Mouse (Mus musculus): Measurements from ENCODE around the gene Spag6. TPM values are rescaled to one million over a fixed set of nuclear protein-coding genes. Genes with fewer than 3 reads are reported as not detected.

The Spag6 gene
- polyA plus RNA-seq, 1 experiment: not detected

DNA sequence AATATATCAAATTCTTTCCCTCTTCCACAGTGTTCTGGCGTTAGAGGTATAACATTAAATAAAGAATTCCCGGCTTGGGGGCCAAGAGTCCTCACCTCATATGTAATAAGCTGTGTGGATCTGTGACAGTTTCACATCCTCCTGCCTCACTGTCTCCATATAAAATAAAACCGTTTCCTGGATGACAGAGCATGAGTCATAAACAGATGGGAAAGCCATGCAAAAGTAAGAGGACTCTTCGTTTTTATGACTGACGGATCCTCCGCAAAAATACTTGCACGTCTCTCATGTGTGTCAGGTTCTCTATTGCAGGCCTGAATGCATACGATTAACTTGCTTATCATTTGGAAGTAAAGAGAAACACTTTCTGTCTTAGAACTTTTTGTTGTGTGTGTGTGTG, 78.6 kb downstream of the Spag6 start:
- Histone ChIP-seq H3K4me1 (ENCODE audit: control insufficient read depth, insufficient read depth, low read length) (no peaks in the 10 kb centered on the region), H3K27ac (ENCODE audit: insufficient read depth, low read depth, low read length) (no peak overlapping the region), H3K4me3 (ENCODE audit: insufficient read depth, low read depth, low read length) (no peak overlapping the region)
- no peak for TF ChIP-seq CTCF (IDR thresholded peaks at IDR 0.05; ENCODE audit: insufficient read depth, low read depth, low read length)
- TF ChIP-seq POLR2A (IDR thresholded peaks at IDR 0.05; ENCODE audit: insufficient read depth, low read depth, low read length): no peak
- 88% methylated on average over 8 of the region's 8 CpGs for WGBS

DNA sequence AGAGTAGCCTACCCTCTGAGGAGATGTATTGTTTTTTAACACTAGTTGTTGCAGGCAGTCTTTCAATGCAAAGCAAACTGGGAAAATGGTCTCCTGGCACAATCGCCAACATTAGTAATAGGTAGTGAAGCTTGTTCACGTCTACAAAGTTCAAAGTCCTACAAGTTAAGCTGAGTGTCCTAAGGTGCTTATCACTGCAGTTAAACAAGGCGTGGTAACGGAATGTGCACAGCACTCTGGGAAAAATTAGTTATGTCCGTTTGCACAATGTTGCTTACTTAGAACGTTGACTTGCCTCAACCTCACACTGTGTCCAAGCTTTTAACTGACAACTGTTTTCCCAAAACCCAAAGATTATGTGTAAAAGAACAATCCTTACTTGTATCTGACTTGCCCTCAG, 80.5 kb downstream of the Spag6 start:
- WGBS: 83% methylated on average over 6 of the region's 6 CpGs
- no peak for TF ChIP-seq CTCF (IDR thresholded peaks at IDR 0.05; ENCODE audit: insufficient read depth, low read depth, low read length)
- TF ChIP-seq POLR2A (IDR thresholded peaks at IDR 0.05; ENCODE audit: insufficient read depth, low read depth, low read length): no peak
- no peaks in the 10 kb centered on the region for H3K4me1 ChIP-seq (ENCODE audit: control insufficient read depth, insufficient read depth, low read length)
- no peak overlapping the region for H3K27ac ChIP-seq (ENCODE audit: insufficient read depth, low read depth, low read length)
- H3K4me3 ChIP-seq (ENCODE audit: insufficient read depth, low read depth, low read length): no peak overlapping the region

DNA sequence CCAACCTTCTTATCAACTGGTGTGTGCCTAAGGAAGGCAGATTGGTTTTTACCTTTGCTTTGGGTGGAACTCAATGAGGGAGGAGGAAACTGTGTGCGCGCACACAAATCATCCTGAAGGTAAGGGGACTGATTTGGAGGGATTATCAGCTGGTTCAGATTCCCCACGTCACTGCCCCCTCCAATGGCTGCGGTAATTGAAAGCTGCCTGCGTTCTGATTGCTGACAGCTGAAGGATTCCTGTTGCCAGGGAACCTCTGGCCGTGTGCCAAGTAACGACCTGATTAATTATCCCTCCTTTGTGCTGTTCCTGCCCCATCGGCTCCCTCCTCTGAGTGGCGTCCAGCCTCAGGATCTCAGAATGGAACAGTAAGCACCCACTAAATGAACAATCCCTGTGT, 84.4 kb downstream of the Spag6 start:
- TF ChIP-seq CTCF (IDR thresholded peaks at IDR 0.05; ENCODE audit: insufficient read depth, low read depth, low read length) (no peak), POLR2A (IDR thresholded peaks at IDR 0.05; ENCODE audit: insufficient read depth, low read depth, low read length) (no peak)
- H3K4me1 ChIP-seq (ENCODE audit: control insufficient read depth, insufficient read depth, low read length): no peaks in the 10 kb centered on the region
- 16% methylated on average over 9 of the region's 9 CpGs for WGBS
- H3K27ac ChIP-seq (ENCODE audit: insufficient read depth, low read depth, low read length): no peak overlapping the region
- no peak overlapping the region for H3K4me3 ChIP-seq (ENCODE audit: insufficient read depth, low read depth, low read length)

- whole genome bisulfite sequencing: 91% methylated on average over 3 of the region's 3 CpGs
- no peak for TF ChIP-seq CTCF (IDR thresholded peaks at IDR 0.05; ENCODE audit: insufficient read depth, low read depth, low read length)
- TF ChIP-seq POLR2A (IDR thresholded peaks at IDR 0.05; ENCODE audit: insufficient read depth, low read depth, low read length): no peak
Observed at GRCm38 (mm10) chr2:18779830-18780229, 86.0 kb downstream of the Spag6 start.

DNA sequence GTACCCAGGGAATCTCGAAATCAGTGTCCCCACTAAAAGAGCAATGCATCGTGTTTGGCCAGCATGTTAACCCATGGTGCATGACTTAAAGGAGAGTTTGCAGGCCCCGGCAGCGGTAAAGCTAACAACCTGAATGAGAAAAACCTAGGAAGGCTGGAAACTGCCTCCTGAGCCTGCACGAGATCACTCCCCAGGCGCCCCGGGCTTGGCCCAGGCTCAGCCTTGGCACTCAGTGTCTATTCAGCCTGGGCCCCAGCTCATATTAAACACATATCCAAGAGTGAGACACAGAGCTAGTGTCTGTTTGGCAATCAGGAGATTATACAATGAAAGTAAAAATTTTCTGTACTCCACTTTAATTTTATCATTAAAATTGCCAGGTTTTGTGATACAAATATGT, 87.5 kb downstream of the Spag6 start:
- no peak overlapping the region for H3K27ac ChIP-seq (ENCODE audit: insufficient read depth, low read depth, low read length)
- no peak overlapping the region for H3K4me3 ChIP-seq (ENCODE audit: insufficient read depth, low read depth, low read length)
- no peaks in the 10 kb centered on the region for H3K4me1 ChIP-seq (ENCODE audit: control insufficient read depth, insufficient read depth, low read length)
- TF ChIP-seq CTCF (IDR thresholded peaks at IDR 0.05; ENCODE audit: insufficient read depth, low read depth, low read length): no peak
- no peak for TF ChIP-seq POLR2A (IDR thresholded peaks at IDR 0.05; ENCODE audit: insufficient read depth, low read depth, low read length)
- WGBS: 69% methylated on average over 7 of the region's 7 CpGs

More at GRCm38 (mm10) chr2:18779830-18780229, 86.0 kb downstream of the Spag6 start:
- Histone ChIP-seq H3K27ac (ENCODE audit: insufficient read depth, low read depth, low read length) (no peak overlapping the region), H3K4me3 (ENCODE audit: insufficient read depth, low read depth, low read length) (no peak overlapping the region), H3K4me1 (ENCODE audit: control insufficient read depth, insufficient read depth, low read length) (no peaks in the 10 kb centered on the region)

DNA sequence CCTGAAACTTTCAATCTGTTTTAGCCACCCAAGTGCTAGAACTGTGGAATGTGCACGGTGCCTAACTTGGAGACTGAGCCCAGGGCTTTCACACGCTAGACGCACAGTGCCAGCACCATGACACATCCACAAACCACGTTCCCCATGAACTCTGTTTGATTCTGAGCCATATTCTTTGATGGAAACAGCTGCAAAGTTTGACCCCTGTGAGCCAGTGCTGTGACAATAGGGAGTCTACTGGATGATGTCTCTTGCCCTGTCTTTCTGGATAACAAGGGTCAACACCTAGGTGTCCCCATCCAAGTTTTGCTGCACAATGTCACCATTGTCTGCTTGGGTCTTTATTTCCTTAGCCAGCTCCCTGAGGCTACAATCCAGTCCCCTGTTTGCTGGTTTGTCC, 100.4 kb downstream of the Spag6 start:
- TF ChIP-seq CTCF (IDR thresholded peaks at IDR 0.05; ENCODE audit: insufficient read depth, low read depth, low read length) (no peak), POLR2A (IDR thresholded peaks at IDR 0.05; ENCODE audit: insufficient read depth, low read depth, low read length) (no peak)
- Histone ChIP-seq H3K4me3 (ENCODE audit: insufficient read depth, low read depth, low read length) (no peak overlapping the region), H3K27ac (ENCODE audit: insufficient read depth, low read depth, low read length) (no peak overlapping the region), H3K4me1 (ENCODE audit: control insufficient read depth, insufficient read depth, low read length) (no peaks in the 10 kb centered on the region)
- WGBS: 60% methylated on average over 4 of the region's 4 CpGs

GRCm38 (mm10) chr2:18797776-18798175, 103.9 kb downstream of the Spag6 start:
- H3K4me3 ChIP-seq (ENCODE audit: insufficient read depth, low read depth, low read length): no peak overlapping the region
- H3K4me1 ChIP-seq (ENCODE audit: control insufficient read depth, insufficient read depth, low read length): peaks cover 24% of the 10 kb centered on the region
- H3K27ac ChIP-seq (ENCODE audit: insufficient read depth, low read depth, low read length): no peak overlapping the region
- no peak for TF ChIP-seq CTCF (IDR thresholded peaks at IDR 0.05; ENCODE audit: insufficient read depth, low read depth, low read length)
- TF ChIP-seq POLR2A (IDR thresholded peaks at IDR 0.05; ENCODE audit: insufficient read depth, low read depth, low read length): no peak
- 38% methylated on average over 8 of the region's 8 CpGs for WGBS

DNA sequence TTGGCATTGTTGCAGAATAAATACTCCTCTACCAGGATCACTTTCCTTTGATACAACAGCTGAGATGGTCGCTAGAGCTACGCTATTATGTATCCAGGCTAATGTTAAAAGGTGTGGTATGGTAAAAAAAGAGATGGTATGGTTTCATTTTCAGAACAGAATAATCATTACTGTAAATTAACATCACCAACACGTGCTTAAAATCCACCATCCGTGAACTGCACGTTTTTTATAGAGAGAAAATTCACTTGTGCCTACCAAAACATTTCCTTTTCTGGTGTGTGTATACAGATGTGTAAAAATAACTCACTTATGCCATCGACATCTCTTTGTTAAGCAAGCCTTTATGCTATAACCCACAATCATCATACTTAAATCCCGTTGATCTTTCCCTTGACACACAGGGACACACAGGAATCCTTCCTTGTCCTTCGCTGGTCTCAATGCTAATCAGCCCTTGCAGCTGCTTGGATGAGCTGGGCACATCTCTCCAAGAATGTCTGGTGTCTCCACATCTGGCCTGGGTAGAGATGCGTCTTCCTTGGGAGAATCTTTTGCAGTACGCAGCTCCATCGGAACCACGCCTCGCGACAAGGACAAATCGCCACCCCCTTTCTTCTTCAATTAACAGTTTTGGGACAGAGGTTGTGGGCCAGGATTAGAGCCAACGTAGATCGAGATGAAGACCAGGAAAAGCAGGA, 105.6 kb downstream of the Spag6 start:
- Histone ChIP-seq H3K27ac (ENCODE audit: insufficient read depth, low read depth, low read length) (peak overlapping the region; percentile 70), H3K4me3 (ENCODE audit: insufficient read depth, low read depth, low read length) (peak overlapping the region; percentile 53), H3K4me1 (ENCODE audit: control insufficient read depth, insufficient read depth, low read length) (peaks cover 27% of the 10 kb centered on the region)
- no peak for TF ChIP-seq POLR2A (IDR thresholded peaks at IDR 0.05; ENCODE audit: insufficient read depth, low read depth, low read length)
- no peak for TF ChIP-seq CTCF (IDR thresholded peaks at IDR 0.05; ENCODE audit: insufficient read depth, low read depth, low read length)
- WGBS: 11% methylated on average over 17 of the region's 17 CpGs

Other genes with a start within 250 kb of the Spag6 start
- 558 TPM in 1 of 2 replicates, not detected in the other for gene Commd3, start 21.6 kb upstream of the Spag6 start, polyA plus RNA-seq (2012; ENCODE audit: insufficient read depth, insufficient read length, low replicate concordance, missing spikeins)
- gene Bmi1, start 17.0 kb upstream of the Spag6 start, polyA plus RNA-seq (2012; ENCODE audit: insufficient read depth, insufficient read length, low replicate concordance, missing spikeins): not detected in 2 replicates

Data from olfactory bulb, adult 2 months (tissue).